Mouse (Mus musculus) midbrain, embryonic 10.5 days (tissue): Measurements from ENCODE around the gene Cdc42ep1. TPM values are rescaled to one million over a fixed set of nuclear protein-coding genes. Genes with fewer than 3 reads are reported as not detected.

Experiments used
- DNase-seq: peaks from one replicate; pipeline ENCODE4 v3.0.0-alpha.2; 2017; ENCODE audit warnings: low spot score
- H3K27ac ChIP-seq: fragments of 300-500 bp; sonication (generic); replicated peaks from 2 replicates; pipeline ENCODE4 v1.5.1; 2016; ENCODE audit warnings: mild to moderate bottlenecking
- H3K27me3 ChIP-seq: fragments of 300-500 bp; sonication (generic); 2 replicates; pipeline ENCODE4 v1.6.1; 2016; ENCODE audit warnings: low read depth, mild to moderate bottlenecking; ENCODE audit not compliant: poor library complexity, severe bottlenecking
- H3K36me3 ChIP-seq: fragments of 300-500 bp; sonication (generic); 2 replicates; pipeline ENCODE4 v1.6.1; 2016; ENCODE audit warnings: mild to moderate bottlenecking, moderate library complexity
- H3K4me1 ChIP-seq: fragments of 300-500 bp; sonication (generic); 2 replicates; pipeline ENCODE4 v1.6.1; 2016
- H3K4me3 ChIP-seq: fragments of 300-500 bp; sonication (generic); 2 replicates; pipeline ENCODE4 v1.5.1; 2016; ENCODE audit warnings: mild to moderate bottlenecking, moderate library complexity
- H3K9me3 ChIP-seq: fragments of 300-500 bp; sonication (generic); replicated peaks from 2 replicates; pipeline ENCODE4 v1.6.1; 2016; ENCODE audit warnings: mild to moderate bottlenecking
- WGBS: fragments of 180-500 bp; shearing (Covaris S2); methylation state at CpG from one replicate; pipeline ENCODE4 v1.1.7; 2016; 5-methylcytosine and 5-hydroxymethylcytosine counted together
- microRNA-seq: library from miRNA; unstranded; fragments of <30 nt; microRNA quantifications from one replicate; pipeline ENCODE4, GENCODE M21; 2017
- polyA plus RNA-seq: library from polyadenylated mRNA; unstranded; fragments of >200 nt; fragmentation: Nextera tagmentation; extraction: Ambion mirVana; gene quantifications from 2 replicates; pipeline ENCODE4 v1.2.1, GENCODE M21; 2016

The Cdc42ep1 gene
- polyA plus RNA-seq, 1 experiment from 2014 or later: 14.3 TPM

GRCm38 (mm10) chr15:78899740-78900584 lies 57.5 kb downstream of the Cdc42ep1 start, which contains the start of gene Sh3bp1:
Gene Sh3bp1 (plus strand): TSS chr15:78899768.
- no peaks in the 10 kb centered on the region for H3K9me3 ChIP-seq
- under 1% methylated on average over 47 of the region's 47 CpGs for WGBS
- peaks cover 48% of the 10 kb centered on the region for H3K4me1 ChIP-seq
- H3K27ac ChIP-seq: peak within 1 kb of the TSS; percentile 85
- H3K27me3 ChIP-seq: peaks cover 40% of the 10 kb centered on the region
- H3K36me3 ChIP-seq: peaks cover 17% of the 10 kb centered on the region; the same call in 1 of the 2 replicates
- peak within 1 kb of the TSS; percentile 77 for H3K4me3 ChIP-seq
- peak; percentile 74 for DNase-seq

Small RNAs within 50 kb of the gene (microRNA-seq; reads per million reads assigned to microRNA genes)
- gene Mir6955: not detected

Other genes with a start within 250 kb of the Cdc42ep1 start
- gene Cyth4, start 245.6 kb upstream of the Cdc42ep1 start, polyA plus RNA-seq: 5.9 and 6.7 TPM in 2 replicates
- gene Elfn2, start 123.9 kb upstream of the Cdc42ep1 start, polyA plus RNA-seq: 0.23 and 0.26 TPM in 2 replicates
- 81.5 and 121 TPM in 2 replicates for gene Mfng, start 69.1 kb upstream of the Cdc42ep1 start, polyA plus RNA-seq
- gene Card10, start 39.6 kb upstream of the Cdc42ep1 start, polyA plus RNA-seq: 2.6 TPM in 2 replicates
- gene Lgals2, start 12.9 kb downstream of the Cdc42ep1 start, polyA plus RNA-seq: not detected in 2 replicates
- 47.1 and 52.8 TPM in 2 replicates for gene Gga1, start 34.6 kb downstream of the Cdc42ep1 start, polyA plus RNA-seq
- 0.12 TPM in 1 of 2 replicates, not detected in the other for gene Gm49510, start 57.0 kb downstream of the Cdc42ep1 start, polyA plus RNA-seq
- 16.5 and 18.7 TPM in 2 replicates for gene Sh3bp1, start 57.1 kb downstream of the Cdc42ep1 start, polyA plus RNA-seq
- 27.3 and 29.8 TPM in 2 replicates for gene Pdxp, start 71.3 kb downstream of the Cdc42ep1 start, polyA plus RNA-seq
- 341 and 392 TPM in 2 replicates for gene Lgals1, start 84.1 kb downstream of the Cdc42ep1 start, polyA plus RNA-seq
- gene Nol12, start 92.3 kb downstream of the Cdc42ep1 start, polyA plus RNA-seq: 62.7 and 71.2 TPM in 2 replicates
- gene Triobp, start 105.1 kb downstream of the Cdc42ep1 start, polyA plus RNA-seq: 39.7 and 39.8 TPM in 2 replicates
- 421 and 499 TPM in 2 replicates for gene H1f0, start 185.8 kb downstream of the Cdc42ep1 start, polyA plus RNA-seq
- gene Galr3, start 199.3 kb downstream of the Cdc42ep1 start, polyA plus RNA-seq: not detected in 2 replicates
- gene Ankrd54, start 220.3 kb downstream of the Cdc42ep1 start, polyA plus RNA-seq: 65.1 and 66.6 TPM in 2 replicates
- gene Eif3l, start 232.6 kb downstream of the Cdc42ep1 start, polyA plus RNA-seq: 260 and 273 TPM in 2 replicates